Mouse (Mus musculus): ENCODE measurements at regions not wholly inside any gene's neighbourhood (a gene's known extent, or its start where the extent isn't known, plus 50 kb on each side); places are given as distances from the start of the nearest gene placed in this dataset.

- H3K4me3 ChIP-seq (ENCODE audit: low read depth, low read length): no peak overlapping the region
- no peaks in the 10 kb centered on the region for H3K36me3 ChIP-seq (ENCODE audit: control insufficient read depth, insufficient read depth, low read length)
- WGBS: 92% methylated on average over 9 of the region's 9 CpGs
- no peak overlapping the region for H3K9ac ChIP-seq (ENCODE audit: low read length)
- DNase-seq (ENCODE audit: low spot score) (no peak), ATAC-seq (ENCODE audit: insufficient read depth, low FRiP score, low TSS enrichment) (no peak)
- no peak overlapping the region for H3K4me2 ChIP-seq (ENCODE audit: low read depth)
- no peaks in the 10 kb centered on the region for H3K27me3 ChIP-seq (ENCODE audit: control insufficient read depth, insufficient read depth, low read length)
- H3K9me3 ChIP-seq (ENCODE audit: control insufficient read depth, low read length): no peaks in the 10 kb centered on the region
- no peaks in the 10 kb centered on the region for H3K4me1 ChIP-seq (ENCODE audit: control insufficient read depth, insufficient read depth, low read length)
- H3K27ac ChIP-seq (ENCODE audit: low read depth, low read length): no peak overlapping the region
Observed at GRCm38 (mm10) chr9:116388025-116388424, 212.9 kb upstream of the Tgfbr2 start.

- no peak overlapping the region for H3K4me3 ChIP-seq (ENCODE audit: low read depth, low read length)
- 0 out of 2 replicates have a peak overlapping the region, but pooled peaks have one; percentile 41 for H3K27ac ChIP-seq (ENCODE audit: low read depth, low read length)
- H3K9ac ChIP-seq (ENCODE audit: low read length): no peak overlapping the region
- 66% methylated on average over 21 of the region's 21 CpGs for WGBS
- ATAC-seq (ENCODE audit: insufficient read depth, low FRiP score, low TSS enrichment) (no peak), DNase-seq (ENCODE audit: low spot score) (peak; percentile 66)
- no peak overlapping the region for H3K4me2 ChIP-seq (ENCODE audit: low read depth)
- no peaks in the 10 kb centered on the region for H3K36me3 ChIP-seq (ENCODE audit: control insufficient read depth, insufficient read depth, low read length)
- H3K4me1 ChIP-seq (ENCODE audit: control insufficient read depth, insufficient read depth, low read length): no peaks in the 10 kb centered on the region
- no peaks in the 10 kb centered on the region for H3K9me3 ChIP-seq (ENCODE audit: control insufficient read depth, low read length)
- H3K27me3 ChIP-seq (ENCODE audit: control insufficient read depth, insufficient read depth, low read length): no peaks in the 10 kb centered on the region
Observed at GRCm38 (mm10) chr9:116384176-116385076, 209.3 kb upstream of the Tgfbr2 start.

- Histone ChIP-seq H3K4me1 (ENCODE audit: control insufficient read depth, insufficient read depth, low read length) (no peaks in the 10 kb centered on the region), H3K4me2 (ENCODE audit: low read depth) (no peak overlapping the region), H3K27ac (ENCODE audit: low read depth, low read length) (0 out of 2 replicates have a peak overlapping the region, but pooled peaks have one; percentile 41), H3K9me3 (ENCODE audit: control insufficient read depth, low read length) (no peaks in the 10 kb centered on the region), H3K9ac (ENCODE audit: low read length) (no peak overlapping the region), H3K27me3 (ENCODE audit: control insufficient read depth, insufficient read depth, low read length) (no peaks in the 10 kb centered on the region), H3K36me3 (ENCODE audit: control insufficient read depth, insufficient read depth, low read length) (no peaks in the 10 kb centered on the region), H3K4me3 (ENCODE audit: low read depth, low read length) (no peak overlapping the region)
- WGBS: 50% methylated on average over 18 of the region's 18 CpGs
- ATAC-seq (ENCODE audit: insufficient read depth, low FRiP score, low TSS enrichment) (no peak), DNase-seq (ENCODE audit: low spot score) (peak; percentile 33)
Observed at GRCm38 (mm10) chr9:116383411-116384101, 208.4 kb upstream of the Tgfbr2 start.

- no peaks in the 10 kb centered on the region for H3K36me3 ChIP-seq (ENCODE audit: control insufficient read depth, insufficient read depth, low read length)
- DNase-seq (ENCODE audit: low spot score): no peak
- no peak overlapping the region for H3K4me2 ChIP-seq (ENCODE audit: low read depth)
- no peak overlapping the region for H3K9ac ChIP-seq (ENCODE audit: low read length)
- no peaks in the 10 kb centered on the region for H3K4me1 ChIP-seq (ENCODE audit: control insufficient read depth, insufficient read depth, low read length)
- ATAC-seq (ENCODE audit: insufficient read depth, low FRiP score, low TSS enrichment): no peak
- 38% methylated on average over 1 of the region's 1 CpGs for WGBS
- H3K9me3 ChIP-seq (ENCODE audit: control insufficient read depth, low read length): no peaks in the 10 kb centered on the region
- no peaks in the 10 kb centered on the region for H3K27me3 ChIP-seq (ENCODE audit: control insufficient read depth, insufficient read depth, low read length)
- H3K4me3 ChIP-seq (ENCODE audit: low read depth, low read length): no peak overlapping the region
- H3K27ac ChIP-seq (ENCODE audit: low read depth, low read length): no peak overlapping the region
Observed at GRCm38 (mm10) chr9:116377706-116378105, 202.5 kb upstream of the Tgfbr2 start.

GRCm38 (mm10) chr9:116375658-116376357, 200.6 kb upstream of the Tgfbr2 start:
- Histone ChIP-seq H3K36me3 (ENCODE audit: control insufficient read depth, insufficient read depth, low read length) (no peaks in the 10 kb centered on the region), H3K4me3 (ENCODE audit: low read depth, low read length) (no peak overlapping the region), H3K27me3 (ENCODE audit: control insufficient read depth, insufficient read depth, low read length) (no peaks in the 10 kb centered on the region), H3K4me2 (ENCODE audit: low read depth) (no peak overlapping the region), H3K4me1 (ENCODE audit: control insufficient read depth, insufficient read depth, low read length) (no peaks in the 10 kb centered on the region), H3K9me3 (ENCODE audit: control insufficient read depth, low read length) (no peaks in the 10 kb centered on the region), H3K27ac (ENCODE audit: low read depth, low read length) (no peak overlapping the region), H3K9ac (ENCODE audit: low read length) (no peak overlapping the region)
- ATAC-seq (ENCODE audit: insufficient read depth, low FRiP score, low TSS enrichment) (no peak), DNase-seq (ENCODE audit: low spot score) (no peak)
- 72% methylated on average over 12 of the region's 12 CpGs for WGBS

GRCm38 (mm10) chr9:116374343-116374742, 199.2 kb upstream of the Tgfbr2 start:
- ATAC-seq (ENCODE audit: insufficient read depth, low FRiP score, low TSS enrichment): no peak
- WGBS: 94% methylated on average over 4 of the region's 4 CpGs

GRCm38 (mm10) chr9:116373396-116373795, 198.2 kb upstream of the Tgfbr2 start:
- H3K4me2 ChIP-seq (ENCODE audit: low read depth): no peak overlapping the region
- H3K9me3 ChIP-seq (ENCODE audit: control insufficient read depth, low read length): no peaks in the 10 kb centered on the region
- ATAC-seq (ENCODE audit: insufficient read depth, low FRiP score, low TSS enrichment) (no peak), DNase-seq (ENCODE audit: low spot score) (no peak)
- H3K27me3 ChIP-seq (ENCODE audit: control insufficient read depth, insufficient read depth, low read length): no peaks in the 10 kb centered on the region
- no peaks in the 10 kb centered on the region for H3K36me3 ChIP-seq (ENCODE audit: control insufficient read depth, insufficient read depth, low read length)
- no peak overlapping the region for H3K4me3 ChIP-seq (ENCODE audit: low read depth, low read length)
- WGBS: 80% methylated on average over 3 of the region's 3 CpGs
- no peak overlapping the region for H3K9ac ChIP-seq (ENCODE audit: low read length)
- no peak overlapping the region for H3K27ac ChIP-seq (ENCODE audit: low read depth, low read length)
- no peaks in the 10 kb centered on the region for H3K4me1 ChIP-seq (ENCODE audit: control insufficient read depth, insufficient read depth, low read length)

More at GRCm38 (mm10) chr9:116374343-116374742, 199.2 kb upstream of the Tgfbr2 start:
- H3K9me3 ChIP-seq (ENCODE audit: control insufficient read depth, low read length): no peaks in the 10 kb centered on the region
- H3K36me3 ChIP-seq (ENCODE audit: control insufficient read depth, insufficient read depth, low read length): no peaks in the 10 kb centered on the region
- H3K4me1 ChIP-seq (ENCODE audit: control insufficient read depth, insufficient read depth, low read length): no peaks in the 10 kb centered on the region
- no peak overlapping the region for H3K27ac ChIP-seq (ENCODE audit: low read depth, low read length)
- no peak overlapping the region for H3K9ac ChIP-seq (ENCODE audit: low read length)
- no peak overlapping the region for H3K4me3 ChIP-seq (ENCODE audit: low read depth, low read length)
- H3K27me3 ChIP-seq (ENCODE audit: control insufficient read depth, insufficient read depth, low read length): no peaks in the 10 kb centered on the region
- no peak overlapping the region for H3K4me2 ChIP-seq (ENCODE audit: low read depth)
- DNase-seq (ENCODE audit: low spot score): no peak

GRCm38 (mm10) chr9:116369059-116369718, 194.0 kb upstream of the Tgfbr2 start:
- Histone ChIP-seq H3K4me1 (ENCODE audit: control insufficient read depth, insufficient read depth, low read length) (no peaks in the 10 kb centered on the region), H3K36me3 (ENCODE audit: control insufficient read depth, insufficient read depth, low read length) (no peaks in the 10 kb centered on the region), H3K9me3 (ENCODE audit: control insufficient read depth, low read length) (no peaks in the 10 kb centered on the region), H3K4me2 (ENCODE audit: low read depth) (no peak overlapping the region), H3K9ac (ENCODE audit: low read length) (no peak overlapping the region), H3K27me3 (ENCODE audit: control insufficient read depth, insufficient read depth, low read length) (no peaks in the 10 kb centered on the region), H3K27ac (ENCODE audit: low read depth, low read length) (no peak overlapping the region), H3K4me3 (ENCODE audit: low read depth, low read length) (no peak overlapping the region)
- no peak for ATAC-seq (ENCODE audit: insufficient read depth, low FRiP score, low TSS enrichment)
- DNase-seq (ENCODE audit: low spot score): no peak

All from neural tube, embryonic 11.5 days (tissue).